In the genomic region with DNA sequence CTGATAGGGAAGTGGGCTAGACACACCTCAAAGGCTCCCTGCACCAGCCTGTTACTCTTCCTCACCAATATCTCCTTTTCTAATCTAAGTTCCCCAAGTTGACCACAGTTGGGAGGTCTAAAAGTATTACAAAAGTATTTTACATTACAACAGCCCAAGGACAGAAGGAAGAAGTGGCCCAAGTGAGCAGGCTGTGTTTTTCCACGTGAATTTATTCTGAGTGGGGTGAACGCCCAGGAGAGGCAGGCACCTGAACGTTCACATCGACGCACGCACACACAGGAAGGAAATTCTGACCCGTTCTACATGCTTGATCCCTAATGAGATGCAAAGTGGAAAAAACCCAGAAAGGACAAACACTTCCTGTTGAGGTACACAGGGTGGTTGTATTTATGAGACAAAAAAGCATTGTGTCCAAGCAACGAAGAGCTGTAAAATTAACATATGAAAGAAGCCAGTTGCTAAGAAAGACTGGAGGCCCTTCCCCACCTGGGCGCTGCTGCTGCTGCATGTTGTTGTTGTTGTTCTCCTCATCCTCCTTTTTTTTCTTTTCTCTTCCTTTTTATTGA, we compare ENCODE assay signal across 9 mouse cellular contexts. TPM values are rescaled to one million over a fixed set of nuclear protein-coding genes. Genes with fewer than 3 reads are reported as not detected.
DNase-seq lines count a peak whose midpoint lies in the region; ATAC-seq and TF ChIP-seq lines count a peak whose summit lies in the region.
"Had no signal": no experiment of that assay in that cellular context is flagged by ENCODE, and none has a peak within 500 bp of the region (broad histone marks: within the 10 kb centered on the region; RNA-seq: fewer than 3 reads in every experiment).

No protein-coding gene starts in this region.

- no peak for TF ChIP-seq POLR2A in lung, adult 2 months (IDR thresholded peaks at IDR 0.05; ENCODE audit: borderline replicate concordance, extremely low read depth, low read depth, low read length)

- TF ChIP-seq CTCF in lung, adult 2 months (IDR thresholded peaks at IDR 0.05; ENCODE audit: insufficient read depth, low read length) = no peak

- peak overlapping the region; percentile 61; the same call in 1 of the 2 replicates for H3K27ac ChIP-seq in midbrain, embryonic 10.5 days (replicated peaks)
- 0 out of 2 replicates have a peak overlapping the region, but pooled peaks have one; percentile 29 for H3K27ac ChIP-seq in stomach, embryonic 14.5 days (ENCODE audit: low read length)
- H3K27ac ChIP-seq: liver, embryonic 14.5 days had no signal

- H3K27me3 ChIP-seq in midbrain, embryonic 10.5 days (ENCODE audit: low read depth, poor library complexity, severe bottlenecking) = no peaks in the 10 kb centered on the region
- no peaks in the 10 kb centered on the region for H3K27me3 ChIP-seq in stomach, embryonic 14.5 days (ENCODE audit: control insufficient read depth, insufficient read depth, low read length)

- H3K4me1 ChIP-seq in lung, adult 2 months (ENCODE audit: control insufficient read depth, insufficient read depth, low read length) = no peaks in the 10 kb centered on the region
- peaks cover 17% of the 10 kb centered on the region for H3K4me1 ChIP-seq in midbrain, embryonic 10.5 days
- H3K4me1 ChIP-seq in stomach, embryonic 14.5 days (ENCODE audit: control insufficient read depth, insufficient read depth, low read length) = no peaks in the 10 kb centered on the region

- no peak overlapping the region for H3K4me3 ChIP-seq in lung, adult 2 months (replicated peaks; ENCODE audit: extremely low read depth, low read depth, low read length)
- no peak overlapping the region for H3K4me3 ChIP-seq in midbrain, embryonic 10.5 days
- no peak overlapping the region for H3K4me3 ChIP-seq in stomach, embryonic 14.5 days (ENCODE audit: low read depth, low read length)

- no peaks in the 10 kb centered on the region for H3K9me3 ChIP-seq in midbrain, embryonic 10.5 days (replicated peaks)
- no peaks in the 10 kb centered on the region for H3K9me3 ChIP-seq in stomach, embryonic 14.5 days (ENCODE audit: control insufficient read depth, low read depth, low read length)

- H3K9ac ChIP-seq in stomach, embryonic 14.5 days (replicated peaks; ENCODE audit: low read depth, low read length) = no peak overlapping the region
- H3K9ac ChIP-seq: liver, embryonic 14.5 days had no signal

- WGBS in lung, adult 2 months = 37% methylated on average over 9 of the region's 9 CpGs
- WGBS in midbrain, embryonic 10.5 days = 20% methylated on average over 9 of the region's 9 CpGs
- WGBS in stomach, embryonic 14.5 days = 46% methylated on average over 9 of the region's 9 CpGs

- DNase-seq in lung, adult 18-20 months = peak; percentile 8 to 11
- no peak for DNase-seq in lung, adult 2 months
- no peak for DNase-seq in midbrain, embryonic 10.5 days (ENCODE audit: low spot score)
- DNase-seq in urinary bladder, postnatal 4 days (ENCODE audit: low spot score in 2 of 2) = no peak
- DNase-seq in gastrocnemius, postnatal 10 days = no peak
- DNase-seq in ovary, postnatal 36 days (ENCODE audit: low spot score) = no peak

- peak; percentile 89 to 95 for ATAC-seq in hematopoietic stem cell, adult 5-6 weeks (replicated peaks in 1 of 2; ENCODE audit: insufficient read depth in 1 of 2, low FRiP score in 2 of 2, low TSS enrichment in 1 of 2, low read depth in 1 of 2, poor library complexity in 2 of 2, severe bottlenecking in 2 of 2)
- no peak for ATAC-seq in stomach, embryonic 14.5 days (ENCODE audit: insufficient number of reproducible peaks, insufficient read depth, low FRiP score, low read depth)

- H3K36me3 ChIP-seq in midbrain, embryonic 10.5 days = no peaks in the 10 kb centered on the region
- H3K36me3 ChIP-seq in stomach, embryonic 14.5 days (ENCODE audit: control insufficient read depth, insufficient read depth, low read length) = no peaks in the 10 kb centered on the region

- no peak overlapping the region for H3K4me2 ChIP-seq in stomach, embryonic 14.5 days (replicated peaks; ENCODE audit: low read depth, low read length)

RNA-seq across cellular contexts. Expression of a gene that starts 27.9 kb away (rescaled TPM):
- 0.67 and 1.4 TPM in 2 replicates for polyA plus RNA-seq in lung, adult 2 months (2012; rRNA removed)
- total RNA-seq in hematopoietic stem cell, adult 5-6 weeks (2017) = 0.94 and 1.3 TPM in 2 replicates
- 8.0 and 11.9 TPM in 2 replicates for polyA plus RNA-seq in midbrain, embryonic 10.5 days (2016; fragmentation: Nextera tagmentation; extraction: Ambion mirVana)
- polyA plus RNA-seq in stomach, embryonic 14.5 days (2014; fragmentation: Nextera tagmentation; extraction: Ambion mirVana) = 25.9 and 26.9 TPM in 2 replicates
- 1 to 10 TPM; 5.5 to 6.3 TPM for total RNA-seq in gastrocnemius, postnatal 10 days (2021)

Comparison
In these comparisons a context has a peak if more than half of its experiments do, and no peak if none do; other contexts are left out.
1. DNase-seq: peak in lung, adult 18-20 months (2 of 2); none in lung, adult 2 months (single experiment), midbrain, embryonic 10.5 days (single experiment), urinary bladder, postnatal 4 days (0 of 2), gastrocnemius, postnatal 10 days (single experiment) and ovary, postnatal 36 days (single experiment).